8 mouse cellular contexts compared by ENCODE assay signal in genomic region chrX:144153523-144153922, GRCm38 (mm10). TPM values are rescaled to one million over a fixed set of nuclear protein-coding genes. Genes with fewer than 3 reads are reported as not detected.
A peak's percentile ranks its signal among the peaks of the same experiment; 100 is the strongest.
DNase-seq lines count a peak whose midpoint lies in the region; ATAC-seq and TF ChIP-seq lines count a peak whose summit lies in the region.

Gene A730046J19Rik, plus strand, starts transcription at chrX:144153695.

- H3K36me3 ChIP-seq in heart, embryonic 15.5 days, result no peaks in the 10 kb centered on the region
- H3K36me3 ChIP-seq in heart, adult 2 months (ENCODE audit: control insufficient read depth, insufficient read depth, low read length), result no peaks in the 10 kb centered on the region
- H3K36me3 ChIP-seq in hindbrain, embryonic 14.5 days (replicated peaks; ENCODE audit: control insufficient read depth, insufficient read depth), result no peaks in the 10 kb centered on the region
- no peaks in the 10 kb centered on the region for H3K36me3 ChIP-seq in midbrain, embryonic 12.5 days

- ATAC-seq in heart, embryonic 15.5 days (replicated peaks; ENCODE audit: insufficient number of reproducible peaks, insufficient read depth, low FRiP score, low read depth), result no peak
- ATAC-seq in common myeloid progenitor, adult 5-6 weeks (replicated peaks; ENCODE audit: low read depth, poor library complexity, severe bottlenecking), result peak; percentile 82
- ATAC-seq in hindbrain, embryonic 14.5 days (ENCODE audit: low FRiP score), result no peak
- no peak for ATAC-seq in midbrain, embryonic 12.5 days (ENCODE audit: low FRiP score, low read depth)

- DNase-seq in heart, adult 2 months, result no peak
- DNase-seq in hindbrain, embryonic 14.5 days (ENCODE audit: low spot score), result no peak
- no peak for DNase-seq in thymus, postnatal 36 days
- no peak for DNase-seq in cerebellum, adult 11-12 months
- DNase-seq in thymus, adult 18-20 months, result no peak

- H3K4me2 ChIP-seq in heart, embryonic 15.5 days, result peak within 1 kb of the TSS; percentile 57
- peak within 1 kb of the TSS; percentile 40 for H3K4me2 ChIP-seq in hindbrain, embryonic 14.5 days (replicated peaks)
- peak within 1 kb of the TSS; percentile 30; the same call in 1 of the 2 replicates for H3K4me2 ChIP-seq in midbrain, embryonic 12.5 days (replicated peaks)

- WGBS in heart, embryonic 15.5 days, result 24% methylated on average over 8 of the region's 8 CpGs
- 27% methylated on average over 8 of the region's 8 CpGs for WGBS in heart, adult 2 months
- 22% methylated on average over 8 of the region's 8 CpGs for WGBS in hindbrain, embryonic 14.5 days
- 25% methylated on average over 8 of the region's 8 CpGs for WGBS in midbrain, embryonic 12.5 days

- intact Hi-C loops in heart, adult 2 months (cut with DNase I), result no loop called here

- no peak for TF ChIP-seq EP300 in heart, adult 2 months (IDR thresholded peaks at IDR 0.05; ENCODE audit: insufficient read depth, low read depth, low read length)

- no peak within 1 kb of the TSS for H3K27ac ChIP-seq in heart, embryonic 15.5 days
- H3K27ac ChIP-seq in heart, adult 2 months, result no peak within 1 kb of the TSS
- H3K27ac ChIP-seq in hindbrain, embryonic 14.5 days, result no peak within 1 kb of the TSS
- H3K27ac ChIP-seq in midbrain, embryonic 12.5 days (replicated peaks), result no peak within 1 kb of the TSS

- H3K4me3 ChIP-seq in heart, embryonic 15.5 days, result peak within 1 kb of the TSS; percentile 27
- no peak within 1 kb of the TSS for H3K4me3 ChIP-seq in heart, adult 2 months
- 0 out of 2 replicates have a peak within 1 kb of the TSS, but pooled peaks have one; percentile 8 for H3K4me3 ChIP-seq in hindbrain, embryonic 14.5 days (replicated peaks; ENCODE audit: low read length)
- no peak within 1 kb of the TSS for H3K4me3 ChIP-seq in midbrain, embryonic 12.5 days

- no peak for TF ChIP-seq POLR2A in heart, adult 2 months (IDR thresholded peaks at IDR 0.05; ENCODE audit: insufficient read depth, low read depth, low read length)

- H3K9ac ChIP-seq in heart, embryonic 15.5 days, result no peak within 1 kb of the TSS
- no peak within 1 kb of the TSS for H3K9ac ChIP-seq in heart, adult 2 months (ENCODE audit: low read depth, low read length)
- no peak within 1 kb of the TSS for H3K9ac ChIP-seq in hindbrain, embryonic 14.5 days
- no peak within 1 kb of the TSS for H3K9ac ChIP-seq in midbrain, embryonic 12.5 days (replicated peaks)

- no peaks in the 10 kb centered on the region for H3K27me3 ChIP-seq in heart, embryonic 15.5 days
- H3K27me3 ChIP-seq in heart, adult 2 months (ENCODE audit: control insufficient read depth, insufficient read depth, low read length), result no peaks in the 10 kb centered on the region
- no peaks in the 10 kb centered on the region; the same call in 1 of the 2 replicates for H3K27me3 ChIP-seq in hindbrain, embryonic 14.5 days (ENCODE audit: control insufficient read depth, insufficient read depth, low read length)
- H3K27me3 ChIP-seq in midbrain, embryonic 12.5 days, result peaks cover 9% of the 10 kb centered on the region; the same call in 1 of the 2 replicates

- no peak for TF ChIP-seq CTCF in heart, adult 2 months (IDR thresholded peaks at IDR 0.05)

- no peaks in the 10 kb centered on the region for H3K9me3 ChIP-seq in heart, embryonic 15.5 days (replicated peaks)
- no peaks in the 10 kb centered on the region for H3K9me3 ChIP-seq in hindbrain, embryonic 14.5 days (ENCODE audit: control insufficient read depth, low read length)
- H3K9me3 ChIP-seq in midbrain, embryonic 12.5 days, result no peaks in the 10 kb centered on the region

- no peaks in the 10 kb centered on the region for H3K79me2 ChIP-seq in heart, adult 2 months (replicated peaks; ENCODE audit: control insufficient read depth, insufficient read depth, low read length)

- H3K4me1 ChIP-seq in heart, embryonic 15.5 days (replicated peaks), result no peaks in the 10 kb centered on the region
- H3K4me1 ChIP-seq in heart, adult 2 months (ENCODE audit: control insufficient read depth, insufficient read depth, low read length), result no peaks in the 10 kb centered on the region
- no peaks in the 10 kb centered on the region for H3K4me1 ChIP-seq in hindbrain, embryonic 14.5 days (replicated peaks; ENCODE audit: control insufficient read depth, insufficient read depth, low read length)
- no peaks in the 10 kb centered on the region for H3K4me1 ChIP-seq in midbrain, embryonic 12.5 days

RNA-seq across cellular contexts. Expression of gene A730046J19Rik, which starts in this region (rescaled TPM):
- 0.93 and 1.1 TPM in 2 replicates for polyA plus RNA-seq in heart, embryonic 15.5 days (2015; fragmentation: Nextera tagmentation; extraction: Ambion mirVana)
- total RNA-seq in heart, adult 2 months (2021), result under 1 TPM; 0.11 to 0.84 TPM
- polyA plus RNA-seq in heart, adult 2 months (2012; rRNA removed), result 0.06 and 0.18 TPM in 2 replicates
- total RNA-seq in common myeloid progenitor, adult 5-6 weeks (2017), result 0.34 and 0.37 TPM in 2 replicates
- polyA plus RNA-seq in hindbrain, embryonic 14.5 days (2014; fragmentation: Nextera tagmentation; extraction: Ambion mirVana), result 1.7 and 1.9 TPM in 2 replicates
- polyA plus RNA-seq in midbrain, embryonic 12.5 days (2016; fragmentation: Nextera tagmentation; extraction: Ambion mirVana), result 0.05 TPM in 1 of 2 replicates, not detected in the other

Comparison
In these comparisons a context has a peak if more than half of its experiments do, and no peak if none do; other contexts are left out.
1. H3K4me3 ChIP-seq: peak in heart, embryonic 15.5 days (single experiment) and hindbrain, embryonic 14.5 days (single experiment); none in heart, adult 2 months (single experiment) and midbrain, embryonic 12.5 days (single experiment).
2. Peak in ATAC-seq in common myeloid progenitor, adult 5-6 weeks; RNA of the gene not detected or under 1 TPM.
3. Peak in every context shown above with its lines, with median percentiles within 50 percentile points of each other: H3K4me2 ChIP-seq.